Mouse (Mus musculus) liver, embryonic 12.5 days (tissue): ENCODE results near the gene Gm42421. TPM values are rescaled to one million over a fixed set of nuclear protein-coding genes. Genes with fewer than 3 reads are reported as not detected.
A peak's percentile ranks its signal among the peaks of the same experiment; 100 is the strongest.

Experiments
- ATAC-seq: fragments of 200-750 bp; cut with Nextera tagmentation; 2 replicates; pipeline ENCODE4 v1.8.0; 2017; ENCODE audit warnings: moderate number of reproducible peaks, mild to moderate bottlenecking, moderate library complexity
- H3K27ac ChIP-seq: fragments of 300-500 bp; sonication (generic); 2 replicates; pipeline ENCODE4 v1.5.1; 2016; ENCODE audit warnings: mild to moderate bottlenecking
- H3K27me3 ChIP-seq: fragments of 300-500 bp; sonication (generic); replicated peaks from 2 replicates; pipeline ENCODE4 v1.6.1; 2016; ENCODE audit warnings: mild to moderate bottlenecking, moderate library complexity
- H3K36me3 ChIP-seq: fragments of 300-500 bp; sonication (generic); 2 replicates; pipeline ENCODE4 v1.6.1; 2016; ENCODE audit warnings: mild to moderate bottlenecking, moderate library complexity
- H3K4me1 ChIP-seq: fragments of 300-500 bp; sonication (generic); 2 replicates; pipeline ENCODE4 v1.6.1; 2016
- H3K4me2 ChIP-seq: fragments of 300-500 bp; sonication (generic); 2 replicates; pipeline ENCODE4 v1.6.1; 2016; ENCODE audit warnings: mild to moderate bottlenecking, moderate library complexity
- H3K4me3 ChIP-seq: fragments of 300-500 bp; sonication (generic); 2 replicates; pipeline ENCODE4 v1.5.1; 2016; ENCODE audit warnings: mild to moderate bottlenecking, moderate library complexity
- H3K9ac ChIP-seq: fragments of 300-500 bp; sonication (generic); 2 replicates; pipeline ENCODE4 v1.6.1; 2016; ENCODE audit warnings: mild to moderate bottlenecking, moderate library complexity
- H3K9me3 ChIP-seq: fragments of 300-500 bp; sonication (generic); replicated peaks from 2 replicates; pipeline ENCODE4 v1.6.1; 2016; ENCODE audit warnings: mild to moderate bottlenecking, moderate library complexity
- WGBS: fragments of 180-500 bp; shearing (Covaris S2); methylation state at CpG from one replicate; pipeline ENCODE4 v1.1.7; 2016; ENCODE audit not compliant: insufficient replicate concordance; 5-methylcytosine and 5-hydroxymethylcytosine counted together
- polyA plus RNA-seq: library from polyadenylated mRNA; unstranded; fragments of >200 nt; fragmentation: Nextera tagmentation; extraction: Ambion mirVana; gene quantifications from 2 replicates; pipeline ENCODE4 v1.2.1, GENCODE M21; 2016

Gm42421 gene
- polyA plus RNA-seq, 1 experiment from 2014 or later, result 0.18 TPM

- H3K4me2 ChIP-seq, result peak overlapping the region; percentile 59
- H3K27me3 ChIP-seq, result no peaks in the 10 kb centered on the region
- peak overlapping the region; percentile 83 for H3K27ac ChIP-seq
- ATAC-seq, result peak; percentile 91
- H3K4me3 ChIP-seq, result peak overlapping the region; percentile 19; the same call in 1 of the 2 replicates
- peak overlapping the region; percentile 45; the same call in 1 of the 2 replicates for H3K9ac ChIP-seq
- no peaks in the 10 kb centered on the region for H3K9me3 ChIP-seq
- 50% methylated on average over 16 of the region's 16 CpGs for WGBS
- H3K36me3 ChIP-seq, result no peaks in the 10 kb centered on the region
- peaks cover 61% of the 10 kb centered on the region for H3K4me1 ChIP-seq
Observed at GRCm38 (mm10) chr5:143976726-143977431, 48.9 kb downstream of the Gm42421 start.

- Histone ChIP-seq H3K4me1 (peaks cover 29% of the 10 kb centered on the region), H3K9ac (no peak overlapping the region), H3K27me3 (no peaks in the 10 kb centered on the region), H3K4me2 (no peak overlapping the region), H3K9me3 (no peaks in the 10 kb centered on the region), H3K36me3 (peaks cover 27% of the 10 kb centered on the region), H3K27ac (no peak overlapping the region), H3K4me3 (no peak overlapping the region)
- WGBS, result 53% methylated on average over 9 of the region's 9 CpGs
- ATAC-seq, result no peak
Observed at GRCm38 (mm10) chr5:143980858-143981257, 52.9 kb downstream of the Gm42421 start.

GRCm38 (mm10) chr5:143982361-143982760 lies 54.4 kb downstream of the Gm42421 start:
- Histone ChIP-seq H3K9me3 (no peaks in the 10 kb centered on the region), H3K4me1 (peaks cover 14% of the 10 kb centered on the region), H3K4me3 (no peak overlapping the region), H3K9ac (no peak overlapping the region), H3K36me3 (peaks cover 42% of the 10 kb centered on the region), H3K27me3 (no peaks in the 10 kb centered on the region), H3K4me2 (no peak overlapping the region), H3K27ac (no peak overlapping the region)
- WGBS, result 57% methylated on average over 2 of the region's 2 CpGs
- ATAC-seq, result no peak

- Histone ChIP-seq H3K27ac (no peak overlapping the region), H3K9me3 (no peaks in the 10 kb centered on the region), H3K4me3 (no peak overlapping the region), H3K4me1 (peaks cover 7% of the 10 kb centered on the region), H3K4me2 (no peak overlapping the region), H3K27me3 (no peaks in the 10 kb centered on the region), H3K36me3 (peaks cover 72% of the 10 kb centered on the region), H3K9ac (no peak overlapping the region)
- ATAC-seq, result no peak
- WGBS, result 77% methylated on average over 7 of the region's 7 CpGs
Observed at GRCm38 (mm10) chr5:143985381-143985780, 57.4 kb downstream of the Gm42421 start.

Other genes with a start within 250 kb of the Gm42421 start
- gene Usp42, start 195.9 kb upstream of the Gm42421 start, polyA plus RNA-seq, result 8.0 and 8.4 TPM in 2 replicates
- gene Eif2ak1, start 110.4 kb upstream of the Gm42421 start, polyA plus RNA-seq, result 109 and 110 TPM in 2 replicates
- gene Ankrd61, start 30.5 kb upstream of the Gm42421 start, polyA plus RNA-seq, result 0.41 and 0.54 TPM in 2 replicates
- 82.8 and 83.1 TPM in 2 replicates for gene Aimp2, start 18.3 kb upstream of the Gm42421 start, polyA plus RNA-seq
- gene Pms2, start 18.2 kb upstream of the Gm42421 start, polyA plus RNA-seq, result 23.8 and 24.8 TPM in 2 replicates
- gene Rsph10b, start 4.9 kb downstream of the Gm42421 start, polyA plus RNA-seq, result 0.28 and 0.37 TPM in 2 replicates
- 58.9 and 62.1 TPM in 2 replicates for gene Ccz1, start 86.7 kb downstream of the Gm42421 start, polyA plus RNA-seq
- gene Ocm, start 98.5 kb downstream of the Gm42421 start, polyA plus RNA-seq, result not detected in 2 replicates
- gene Lmtk2, start 172.3 kb downstream of the Gm42421 start, polyA plus RNA-seq, result 4.1 and 4.3 TPM in 2 replicates